Mouse (Mus musculus): ENCODE measurements around the gene Uchl1. TPM values are rescaled to one million over a fixed set of nuclear protein-coding genes. Genes with fewer than 3 reads are reported as not detected.

Gene Uchl1
- polyA plus RNA-seq, 1 experiment from 2014 or later: 1,480 TPM

Other genes with a start within 250 kb of the Uchl1 start
- 92.2 and 99.1 TPM in 2 replicates for gene Apbb2, start 57.3 kb upstream of the Uchl1 start, polyA plus RNA-seq (2015; fragmentation: Nextera tagmentation; extraction: Ambion mirVana)
- 81.0 and 91.4 TPM in 2 replicates for gene Limch1, start 69.7 kb downstream of the Uchl1 start, polyA plus RNA-seq (2015; fragmentation: Nextera tagmentation; extraction: Ambion mirVana)

Data from forebrain, embryonic 16.5 days (tissue).